Mouse (Mus musculus): ENCODE measurements around the gene Pip5kl1. TPM values are rescaled to one million over a fixed set of nuclear protein-coding genes. Genes with fewer than 3 reads are reported as not detected.

The Pip5kl1 gene
- polyA plus RNA-seq, 1 experiment from 2014 or later, result 0.33 TPM

DNA sequence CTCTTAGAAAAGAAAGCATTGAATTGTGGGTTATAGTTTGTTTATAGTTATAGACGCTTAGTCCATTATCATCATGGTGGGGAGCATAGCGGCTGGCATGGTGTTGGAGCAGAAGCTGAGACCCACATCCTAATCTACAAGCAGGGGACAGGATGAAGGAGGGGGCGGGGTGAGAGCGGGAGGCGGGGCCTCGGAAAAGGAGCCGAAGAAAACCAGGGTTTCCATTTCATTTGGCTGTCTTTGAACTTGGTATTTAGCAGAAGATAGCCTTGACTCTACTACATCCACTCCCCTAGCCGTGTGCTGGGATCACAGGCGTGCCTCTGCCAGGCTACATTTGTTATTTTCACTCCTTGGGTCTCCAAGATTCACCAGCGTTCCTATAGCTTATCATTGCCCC, 30.0 kb downstream of the Pip5kl1 start:
- no peaks in the 10 kb centered on the region for H3K27me3 ChIP-seq (replicated peaks; ENCODE audit: control insufficient read depth, insufficient read depth, low read length)
- 50% methylated on average over 10 of the region's 10 CpGs for WGBS
- no peak overlapping the region for H3K27ac ChIP-seq (ENCODE audit: low read length)
- no peak for ATAC-seq
- no peak overlapping the region for H3K4me3 ChIP-seq (ENCODE audit: low read length)
- peaks cover 31% of the 10 kb centered on the region for H3K4me1 ChIP-seq (ENCODE audit: control insufficient read depth, insufficient read depth, low read length)
- no peak overlapping the region for H3K4me2 ChIP-seq (ENCODE audit: low read depth, low read length)
- H3K9me3 ChIP-seq (ENCODE audit: control insufficient read depth, low read length), result peaks cover 3% of the 10 kb centered on the region; the same call in 1 of the 2 replicates
- no peaks in the 10 kb centered on the region for H3K36me3 ChIP-seq (ENCODE audit: control insufficient read depth, insufficient read depth, low read length)
- H3K9ac ChIP-seq (ENCODE audit: low read depth, low read length), result no peak overlapping the region

DNA sequence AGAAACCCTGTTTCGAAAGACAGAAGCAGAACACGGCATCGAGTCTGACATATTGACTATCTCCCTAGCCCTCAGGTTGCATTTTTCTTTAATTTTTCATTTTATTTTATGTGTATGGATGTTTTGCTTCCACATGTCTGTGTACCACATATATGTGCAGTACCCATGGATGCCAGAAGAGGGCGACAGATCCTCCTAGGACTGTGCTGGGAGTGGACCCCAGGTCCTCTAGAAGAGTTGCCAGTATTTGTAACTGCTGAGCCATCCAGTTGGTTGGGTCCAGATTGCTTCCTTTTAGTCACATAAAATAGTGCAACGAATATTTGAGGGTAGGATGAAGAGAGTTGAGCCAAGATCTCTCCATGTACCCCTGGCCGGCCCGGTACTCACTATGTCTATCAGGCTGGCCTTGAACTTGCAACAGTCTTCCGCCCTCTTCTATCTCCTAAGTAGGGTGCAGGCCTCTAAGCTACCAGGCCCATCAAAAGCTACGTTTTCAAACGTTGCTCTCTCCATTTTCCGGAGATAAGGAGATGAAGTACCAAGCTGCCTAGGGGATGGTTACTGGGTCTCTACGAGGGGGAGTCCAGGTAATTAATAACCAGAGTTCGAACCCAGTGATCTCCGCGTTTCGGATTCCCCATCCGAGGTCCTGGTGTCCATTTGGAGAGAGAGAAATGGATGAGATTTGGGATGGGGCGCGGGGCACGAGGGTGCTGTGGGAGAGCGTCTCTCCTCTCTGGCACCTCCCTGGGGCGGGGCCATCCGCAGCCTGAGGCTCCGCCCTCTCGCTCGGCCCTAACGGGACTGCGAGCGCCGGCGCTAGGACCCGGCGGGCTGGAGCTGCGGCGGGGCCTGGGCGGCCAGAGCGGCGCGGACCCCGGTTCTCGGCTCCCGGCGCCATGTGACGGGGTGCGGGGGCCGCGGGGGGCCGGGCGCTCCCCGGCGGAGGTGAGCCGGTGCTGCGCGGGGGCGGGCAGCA, 31.9 kb downstream of the Pip5kl1 start:
- no peaks in the 10 kb centered on the region for H3K27me3 ChIP-seq (replicated peaks; ENCODE audit: control insufficient read depth, insufficient read depth, low read length)
- peaks cover 3% of the 10 kb centered on the region; the same call in 1 of the 2 replicates for H3K9me3 ChIP-seq (ENCODE audit: control insufficient read depth, low read length)
- 12% methylated on average over 53 of the region's 55 CpGs for WGBS
- H3K27ac ChIP-seq (ENCODE audit: low read length), result peak overlapping the region; percentile 20
- peak overlapping the region; percentile 80 for H3K4me3 ChIP-seq (ENCODE audit: low read length)
- peak overlapping the region; percentile 82 for H3K4me2 ChIP-seq (ENCODE audit: low read depth, low read length)
- peaks cover 38% of the 10 kb centered on the region for H3K4me1 ChIP-seq (ENCODE audit: control insufficient read depth, insufficient read depth, low read length)
- peak overlapping the region; percentile 83 for H3K9ac ChIP-seq (ENCODE audit: low read depth, low read length)
- ATAC-seq, result peak; percentile 72
- no peaks in the 10 kb centered on the region for H3K36me3 ChIP-seq (ENCODE audit: control insufficient read depth, insufficient read depth, low read length)

GRCm38 (mm10) chr2:32607262-32607947, 32.8 kb downstream of the Pip5kl1 start:
- Histone ChIP-seq H3K9ac (ENCODE audit: low read depth, low read length) (peak overlapping the region; percentile 83), H3K36me3 (ENCODE audit: control insufficient read depth, insufficient read depth, low read length) (no peaks in the 10 kb centered on the region), H3K9me3 (ENCODE audit: control insufficient read depth, low read length) (peaks cover 3% of the 10 kb centered on the region; the same call in 1 of the 2 replicates), H3K4me3 (ENCODE audit: low read length) (peak overlapping the region; percentile 80), H3K4me1 (ENCODE audit: control insufficient read depth, insufficient read depth, low read length) (peaks cover 34% of the 10 kb centered on the region), H3K27me3 (replicated peaks; ENCODE audit: control insufficient read depth, insufficient read depth, low read length) (no peaks in the 10 kb centered on the region), H3K27ac (ENCODE audit: low read length) (peak overlapping the region; percentile 20), H3K4me2 (ENCODE audit: low read depth, low read length) (peak overlapping the region; percentile 82)
- 4% methylated on average over 34 of the region's 34 CpGs for WGBS
- ATAC-seq, result peak; percentile 26

GRCm38 (mm10) chr2:32608141-32608777, 33.7 kb downstream of the Pip5kl1 start:
- Histone ChIP-seq H3K36me3 (ENCODE audit: control insufficient read depth, insufficient read depth, low read length) (no peaks in the 10 kb centered on the region), H3K27ac (ENCODE audit: low read length) (peak overlapping the region; percentile 34), H3K4me3 (ENCODE audit: low read length) (peak overlapping the region; percentile 80), H3K27me3 (replicated peaks; ENCODE audit: control insufficient read depth, insufficient read depth, low read length) (no peaks in the 10 kb centered on the region), H3K4me1 (ENCODE audit: control insufficient read depth, insufficient read depth, low read length) (peaks cover 32% of the 10 kb centered on the region), H3K9ac (ENCODE audit: low read depth, low read length) (peak overlapping the region; percentile 83), H3K9me3 (ENCODE audit: control insufficient read depth, low read length) (peaks cover 3% of the 10 kb centered on the region; the same call in 1 of the 2 replicates), H3K4me2 (ENCODE audit: low read depth, low read length) (peak overlapping the region; percentile 82)
- WGBS, result 5% methylated on average over 25 of the region's 25 CpGs
- peak; percentile 43 for ATAC-seq

DNA sequence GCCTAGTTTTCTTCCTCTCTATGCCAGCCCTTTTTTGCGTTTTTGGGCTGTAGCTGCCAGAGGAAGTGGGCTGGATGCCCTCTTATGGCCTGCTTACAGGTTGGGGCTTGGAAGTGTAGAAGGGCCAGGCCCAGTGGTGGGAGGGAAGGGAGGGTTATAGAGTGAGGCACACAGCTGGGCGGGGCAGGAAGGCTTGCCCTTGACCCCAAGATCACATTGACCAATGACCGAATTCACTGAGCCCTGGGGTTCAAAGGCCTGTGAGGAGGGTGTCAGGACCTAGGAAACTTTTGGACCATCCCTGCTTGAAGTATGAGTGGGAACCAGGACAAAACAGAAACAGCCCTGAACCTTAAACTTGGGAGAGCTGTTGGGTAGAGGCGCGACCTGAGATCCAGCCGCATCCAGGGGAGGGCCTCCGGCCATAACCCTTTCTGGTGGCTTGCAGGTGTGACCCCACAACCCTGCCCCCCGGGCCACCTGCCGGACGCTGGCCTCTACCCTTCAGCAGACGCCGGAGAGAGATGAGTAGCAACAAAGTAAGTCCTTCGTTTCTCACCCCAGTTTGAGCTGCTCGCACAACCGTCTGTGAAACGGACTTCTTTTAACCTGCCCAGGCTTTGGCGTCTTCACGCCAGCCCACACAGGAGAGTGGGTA, 34.3 kb downstream of the Pip5kl1 start:
- peak; percentile 15; the same call in 1 of the 2 replicates for ATAC-seq
- 47% methylated on average over 18 of the region's 18 CpGs for WGBS

GRCm38 (mm10) chr2:32610610-32611229, 36.1 kb downstream of the Pip5kl1 start:
- Histone ChIP-seq H3K4me2 (ENCODE audit: low read depth, low read length) (peak overlapping the region; percentile 59), H3K36me3 (ENCODE audit: control insufficient read depth, insufficient read depth, low read length) (no peaks in the 10 kb centered on the region), H3K4me1 (ENCODE audit: control insufficient read depth, insufficient read depth, low read length) (peaks cover 32% of the 10 kb centered on the region), H3K9me3 (ENCODE audit: control insufficient read depth, low read length) (peaks cover 3% of the 10 kb centered on the region; the same call in 1 of the 2 replicates), H3K4me3 (ENCODE audit: low read length) (peak overlapping the region; percentile 48), H3K27ac (ENCODE audit: low read length) (no peak overlapping the region), H3K9ac (ENCODE audit: low read depth, low read length) (peak overlapping the region; percentile 53; the same call in 1 of the 2 replicates), H3K27me3 (replicated peaks; ENCODE audit: control insufficient read depth, insufficient read depth, low read length) (no peaks in the 10 kb centered on the region)
- WGBS, result 12% methylated on average over 23 of the region's 23 CpGs
- no peak for ATAC-seq

More for the DNA sequence above, 34.3 kb downstream of the Pip5kl1 start:
- peaks cover 3% of the 10 kb centered on the region; the same call in 1 of the 2 replicates for H3K9me3 ChIP-seq (ENCODE audit: control insufficient read depth, low read length)
- peak overlapping the region; percentile 82 for H3K4me2 ChIP-seq (ENCODE audit: low read depth, low read length)
- H3K27ac ChIP-seq (ENCODE audit: low read length), result peak overlapping the region; percentile 34
- H3K9ac ChIP-seq (ENCODE audit: low read depth, low read length), result peak overlapping the region; percentile 83; the same call in 1 of the 2 replicates
- H3K36me3 ChIP-seq (ENCODE audit: control insufficient read depth, insufficient read depth, low read length), result no peaks in the 10 kb centered on the region
- H3K4me1 ChIP-seq (ENCODE audit: control insufficient read depth, insufficient read depth, low read length), result peaks cover 32% of the 10 kb centered on the region
- peak overlapping the region; percentile 80 for H3K4me3 ChIP-seq (ENCODE audit: low read length)
- H3K27me3 ChIP-seq (replicated peaks; ENCODE audit: control insufficient read depth, insufficient read depth, low read length), result no peaks in the 10 kb centered on the region

GRCm38 (mm10) chr2:32612274-32612673, 37.7 kb downstream of the Pip5kl1 start:
- 67% methylated on average over 26 of the region's 26 CpGs for WGBS
- Histone ChIP-seq H3K4me3 (ENCODE audit: low read length) (no peak overlapping the region), H3K36me3 (ENCODE audit: control insufficient read depth, insufficient read depth, low read length) (no peaks in the 10 kb centered on the region; the same call in 1 of the 2 replicates), H3K9ac (ENCODE audit: low read depth, low read length) (no peak overlapping the region), H3K4me1 (ENCODE audit: control insufficient read depth, insufficient read depth, low read length) (peaks cover 30% of the 10 kb centered on the region), H3K27me3 (replicated peaks; ENCODE audit: control insufficient read depth, insufficient read depth, low read length) (no peaks in the 10 kb centered on the region), H3K4me2 (ENCODE audit: low read depth, low read length) (no peak overlapping the region), H3K9me3 (ENCODE audit: control insufficient read depth, low read length) (no peaks in the 10 kb centered on the region), H3K27ac (ENCODE audit: low read length) (no peak overlapping the region)
- no peak for ATAC-seq

GRCm38 (mm10) chr2:32617109-32617508, 42.5 kb downstream of the Pip5kl1 start:
- 97% methylated on average over 1 of the region's 1 CpGs for WGBS
- Histone ChIP-seq H3K9me3 (ENCODE audit: control insufficient read depth, low read length) (no peaks in the 10 kb centered on the region), H3K4me2 (ENCODE audit: low read depth, low read length) (no peak overlapping the region), H3K9ac (ENCODE audit: low read depth, low read length) (no peak overlapping the region), H3K27ac (ENCODE audit: low read length) (no peak overlapping the region), H3K4me3 (ENCODE audit: low read length) (no peak overlapping the region), H3K4me1 (ENCODE audit: control insufficient read depth, insufficient read depth, low read length) (peaks cover 29% of the 10 kb centered on the region), H3K36me3 (ENCODE audit: control insufficient read depth, insufficient read depth, low read length) (peaks cover 6% of the 10 kb centered on the region; the same call in 1 of the 2 replicates), H3K27me3 (replicated peaks; ENCODE audit: control insufficient read depth, insufficient read depth, low read length) (no peaks in the 10 kb centered on the region)
- no peak for ATAC-seq

Measured in intestine, embryonic 16.5 days (tissue).